Mouse (Mus musculus) left cerebral cortex, adult 11 months (tissue): Measurements from ENCODE around the gene Dag1.
A peak's percentile ranks its signal among the peaks of the same experiment; 100 is the strongest.
"Not testable (repeated sequence)": the region's sequence is repeated elsewhere in the genome, so short reads cannot be mapped to it uniquely, and the experiment has no call there.

Experiments used
- DNase-seq: peaks from one replicate; pipeline ENCODE4 v3.0.0; 2022; ENCODE audit warnings: low spot score

The Dag1 gene

GRCm38 (mm10) chr9:108263690-108264190 is at the start of gene Dag1:
Gene Dag1 (minus strand): TSS chr9:108263958.
- peak; percentile 97 for DNase-seq

GRCm38 (mm10) chr9:108308141-108308540 is 44.4 kb upstream of the Dag1 start:
- no peak for DNase-seq

- no peak for DNase-seq
These were observed 43.5 kb upstream of the Dag1 start for GRCm38 (mm10) chr9:108307021-108307807.

GRCm38 (mm10) chr9:108306571-108306980 is 42.8 kb upstream of the Dag1 start:
- no peak for DNase-seq

- DNase-seq, result peak; percentile 100
These were observed 42.1 kb upstream of the Dag1 start, which contains the start of the genes Rhoa and Tcta for GRCm38 (mm10) chr9:108305629-108306520. Gene Rhoa (plus strand): TSS chr9:108306129. Gene Tcta (minus strand): TSS chr9:108306160.

- no peak for DNase-seq
These were observed 41.4 kb upstream of the Dag1 start for GRCm38 (mm10) chr9:108305170-108305569.

GRCm38 (mm10) chr9:108304716-108305115 is 41.0 kb upstream of the Dag1 start:
- no peak for DNase-seq

- DNase-seq, result no peak
These were observed 38.1 kb upstream of the Dag1 start for GRCm38 (mm10) chr9:108301853-108302252.

- no peak for DNase-seq
These were observed 32.9 kb upstream of the Dag1 start, which contains the start of gene Amt for GRCm38 (mm10) chr9:108296453-108297355. Gene Amt (plus strand): TSS chr9:108296853.

GRCm38 (mm10) chr9:108290773-108291172 is 27.0 kb upstream of the Dag1 start:
- DNase-seq, result no peak

GRCm38 (mm10) chr9:108290016-108290750 is 26.4 kb upstream of the Dag1 start, which contains the start of gene Nicn1:
Gene Nicn1 (plus strand): TSS chr9:108290429.
- peak; percentile 94 for DNase-seq

- no peak for DNase-seq
These were observed 25.6 kb upstream of the Dag1 start for GRCm38 (mm10) chr9:108289347-108289746.

- not testable (repeated sequence) for DNase-seq
These were observed 23.9 kb upstream of the Dag1 start for GRCm38 (mm10) chr9:108287526-108288238.

GRCm38 (mm10) chr9:108284410-108284809 is 20.7 kb upstream of the Dag1 start:
- peak; percentile 60 for DNase-seq

- no peak for DNase-seq
These were observed 16.5 kb upstream of the Dag1 start for GRCm38 (mm10) chr9:108280071-108280828.

- DNase-seq, result no peak
These were observed 15.1 kb upstream of the Dag1 start for GRCm38 (mm10) chr9:108278697-108279450.

- DNase-seq, result no peak
These were observed 11.5 kb upstream of the Dag1 start for GRCm38 (mm10) chr9:108275331-108275659.

- no peak for DNase-seq
These were observed 10.9 kb upstream of the Dag1 start for GRCm38 (mm10) chr9:108274476-108275330.
